Mouse (Mus musculus): ENCODE data around the gene Ift74.

DNA sequence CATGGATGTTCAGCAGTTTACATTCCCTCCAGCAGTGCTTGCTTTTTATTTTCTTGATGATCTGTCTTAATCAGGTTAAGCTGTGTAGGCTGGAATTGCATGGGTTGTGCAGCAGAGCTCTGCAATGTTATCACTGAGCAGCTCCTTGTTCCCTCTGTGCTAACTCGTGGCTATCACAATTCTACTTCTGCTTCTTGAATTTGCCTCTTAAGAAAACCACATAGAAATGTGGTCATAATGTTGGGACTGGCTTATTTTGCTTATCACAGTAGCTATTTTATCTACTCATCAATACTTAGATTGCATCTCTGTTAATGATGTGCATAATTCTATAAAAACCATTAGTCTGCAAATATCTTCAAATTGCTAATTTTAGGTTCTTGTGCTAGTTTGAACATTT lies 67.7 kb downstream of the Ift74 start:
- no peak for TF ChIP-seq CTCF (IDR thresholded peaks at IDR 0.05; ENCODE audit: low read depth, low read length)
- no peak for TF ChIP-seq POLR2A (IDR thresholded peaks at IDR 0.05; ENCODE audit: insufficient read depth, low read length)

All from ES-Bruce4 (cell line).